Mouse (Mus musculus) spleen, adult 2 months (tissue): ENCODE measurements around the gene Mslnl.

Experiments used
- CTCF ChIP-seq: fragments of 200-500 bp; IDR thresholded peaks from 2 replicates; pipeline ENCODE4 v1.5.1; 2011; ENCODE audit warnings: mild to moderate bottlenecking, inconsistent platforms; ENCODE audit not compliant: insufficient read depth, insufficient read length, insufficient replicate concordance; ENCODE audit errors: extremely low read depth
- POLR2A ChIP-seq: fragments of 200-500 bp; IDR thresholded peaks from 2 replicates; pipeline ENCODE4 v1.6.1; 2011; ENCODE audit warnings: low read depth, low read length, inconsistent platforms

DNA sequence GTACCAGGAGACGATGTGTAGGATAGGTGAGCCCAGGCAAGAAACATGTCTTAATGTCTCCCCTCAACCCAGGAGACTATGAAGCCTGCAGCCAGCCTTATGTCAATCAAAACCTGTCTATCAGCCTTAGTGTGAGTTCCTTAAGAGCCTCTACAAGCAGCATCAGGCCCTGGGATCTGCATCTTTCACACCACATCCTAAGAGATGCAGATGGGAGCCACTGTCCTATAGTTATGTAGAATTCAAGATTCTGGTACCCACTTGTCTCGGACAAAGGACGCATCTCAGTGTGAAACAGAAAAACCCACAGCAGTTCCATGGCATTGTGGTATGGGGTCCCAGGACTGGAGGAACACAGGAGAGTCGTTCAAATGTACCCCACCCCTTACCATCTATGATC, 19.2 kb downstream of the Mslnl start:
- TF ChIP-seq POLR2A = no peak
- TF ChIP-seq CTCF = no peak
